Mouse (Mus musculus): Measurements from ENCODE around the gene Eps8. TPM values are rescaled to one million over a fixed set of nuclear protein-coding genes. Genes with fewer than 3 reads are reported as not detected.

The Eps8 gene
- total RNA-seq, 2 experiments from 2014 or later: 23.3 to 26.0 TPM

Other genes with a start within 250 kb of the Eps8 start
- 100 to 1,000 TPM; 102 to 113 TPM for gene Strap, start 80.2 kb upstream of the Eps8 start, total RNA-seq (2021)
- 10 to 100 TPM; 28.9 to 31.6 TPM for gene Dera, start 99.7 kb upstream of the Eps8 start, total RNA-seq (2021)